Mouse (Mus musculus) kidney, embryonic 14.5 days (tissue): ENCODE data around the gene Rps4x. TPM values are rescaled to one million over a fixed set of nuclear protein-coding genes. Genes with fewer than 3 reads are reported as not detected.
A peak's percentile ranks its signal among the peaks of the same experiment; 100 is the strongest.

Experiments used
- ATAC-seq: fragments of 200-750 bp; cut with Nextera tagmentation; 2 replicates; pipeline ENCODE4 v1.8.0; 2017; ENCODE audit warnings: moderate number of reproducible peaks, mild to moderate bottlenecking, moderate TSS enrichment, moderate library complexity; ENCODE audit not compliant: low FRiP score, low TSS enrichment
- H3K27ac ChIP-seq: fragments of 300-500 bp; sonication (generic); 2 replicates; pipeline ENCODE4 v1.5.1; 2014; ENCODE audit warnings: low read depth, mild to moderate bottlenecking, low read length, moderate library complexity, mixed read lengths
- H3K27me3 ChIP-seq: fragments of 300-500 bp; sonication (generic); 2 replicates; pipeline ENCODE4 v1.6.1; 2014; ENCODE audit warnings: mild to moderate bottlenecking, low read length; ENCODE audit not compliant: control insufficient read depth, insufficient read depth
- H3K36me3 ChIP-seq: fragments of 300-500 bp; sonication (generic); 2 replicates; pipeline ENCODE4 v1.6.1; 2014; ENCODE audit warnings: low read length, mixed read lengths; ENCODE audit not compliant: control insufficient read depth, insufficient read depth
- H3K4me1 ChIP-seq: fragments of 300-500 bp; sonication (generic); 2 replicates; pipeline ENCODE4 v1.6.1; 2014; ENCODE audit warnings: low read length, mixed read lengths; ENCODE audit not compliant: control insufficient read depth, insufficient read depth
- H3K4me2 ChIP-seq: fragments of 300-500 bp; sonication (generic); replicated peaks from 2 replicates; pipeline ENCODE4 v1.6.1; 2014; ENCODE audit warnings: low read depth, mild to moderate bottlenecking, low read length
- H3K4me3 ChIP-seq: fragments of 300-500 bp; sonication (generic); 2 replicates; pipeline ENCODE4 v1.5.1; 2014; ENCODE audit warnings: mild to moderate bottlenecking, low read length
- H3K9ac ChIP-seq: fragments of 300-500 bp; sonication (generic); 2 replicates; pipeline ENCODE4 v1.6.1; 2014; ENCODE audit warnings: low read depth, mild to moderate bottlenecking, low read length, moderate library complexity
- H3K9me3 ChIP-seq: fragments of 300-500 bp; sonication (generic); 2 replicates; pipeline ENCODE4 v1.6.1; 2016; ENCODE audit warnings: low read length; ENCODE audit not compliant: control insufficient read depth
- WGBS: fragments of 180-500 bp; shearing (Covaris S2); extraction: QIAGEN DNeasy Blood & Tissue Kit; methylation state at CpG from one replicate; pipeline ENCODE4 v1.1.7; 2014; 5-methylcytosine and 5-hydroxymethylcytosine counted together
- polyA plus RNA-seq: library from polyadenylated mRNA; unstranded; fragments of >200 nt; fragmentation: Nextera tagmentation; extraction: Ambion mirVana; gene quantifications from 2 replicates; pipeline ENCODE4 v1.2.1, GENCODE M21; 2014

Rps4x gene
- polyA plus RNA-seq, 1 experiment from 2014 or later, result 993 TPM

DNA sequence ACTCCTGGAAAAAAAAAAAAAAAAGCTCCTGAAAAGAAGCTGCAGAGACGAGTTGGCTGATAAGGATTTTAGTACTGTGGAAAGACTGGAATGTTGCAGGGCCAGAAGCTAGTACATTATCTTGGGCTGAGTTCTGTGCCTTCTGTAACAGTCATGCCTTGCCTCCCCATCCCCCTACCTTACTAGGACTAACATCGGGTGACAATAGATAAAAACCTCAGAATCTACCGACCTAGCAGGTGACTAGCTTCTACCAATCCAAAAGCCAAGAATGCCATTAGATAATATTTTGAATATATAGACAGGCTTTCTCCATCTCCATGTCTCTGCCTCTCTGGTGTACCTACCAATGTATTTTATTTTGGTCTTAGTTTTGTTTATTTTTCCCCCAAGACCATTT, 18.3 kb downstream of the Rps4x start:
- Histone ChIP-seq H3K27me3 (no peaks in the 10 kb centered on the region), H3K9ac (no peak overlapping the region), H3K9me3 (no peaks in the 10 kb centered on the region), H3K36me3 (no peaks in the 10 kb centered on the region), H3K4me1 (no peaks in the 10 kb centered on the region), H3K27ac (no peak overlapping the region), H3K4me3 (no peak overlapping the region), H3K4me2 (no peak overlapping the region)
- ATAC-seq, result no peak
- WGBS, result 76% methylated on average over 3 of the region's 3 CpGs

DNA sequence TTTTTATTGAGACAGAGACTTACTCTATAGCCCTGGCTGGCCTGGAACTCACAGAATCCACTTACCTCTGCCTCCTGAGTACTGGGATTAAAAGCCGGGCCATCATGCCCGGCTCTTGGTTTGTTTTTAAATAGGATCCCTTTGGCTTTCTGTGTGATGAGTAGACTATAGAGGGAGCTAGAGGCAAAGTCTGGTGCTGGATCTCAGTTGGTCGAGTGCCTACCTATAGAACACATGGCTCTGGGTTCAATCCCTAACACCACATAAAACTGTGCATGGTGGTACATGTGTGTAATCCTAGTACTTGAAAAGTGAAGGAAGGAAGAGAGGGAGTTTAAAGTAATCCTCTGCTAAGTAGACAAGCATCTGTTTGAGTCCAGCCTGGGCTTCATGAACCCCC, 19.1 kb downstream of the Rps4x start:
- no peaks in the 10 kb centered on the region for H3K27me3 ChIP-seq
- H3K4me1 ChIP-seq, result no peaks in the 10 kb centered on the region
- ATAC-seq, result no peak
- H3K4me3 ChIP-seq, result no peak overlapping the region
- WGBS, result 66% methylated on average over 3 of the region's 3 CpGs
- H3K9me3 ChIP-seq, result no peaks in the 10 kb centered on the region
- no peak overlapping the region for H3K27ac ChIP-seq
- H3K4me2 ChIP-seq, result no peak overlapping the region
- H3K36me3 ChIP-seq, result no peaks in the 10 kb centered on the region
- no peak overlapping the region for H3K9ac ChIP-seq

DNA sequence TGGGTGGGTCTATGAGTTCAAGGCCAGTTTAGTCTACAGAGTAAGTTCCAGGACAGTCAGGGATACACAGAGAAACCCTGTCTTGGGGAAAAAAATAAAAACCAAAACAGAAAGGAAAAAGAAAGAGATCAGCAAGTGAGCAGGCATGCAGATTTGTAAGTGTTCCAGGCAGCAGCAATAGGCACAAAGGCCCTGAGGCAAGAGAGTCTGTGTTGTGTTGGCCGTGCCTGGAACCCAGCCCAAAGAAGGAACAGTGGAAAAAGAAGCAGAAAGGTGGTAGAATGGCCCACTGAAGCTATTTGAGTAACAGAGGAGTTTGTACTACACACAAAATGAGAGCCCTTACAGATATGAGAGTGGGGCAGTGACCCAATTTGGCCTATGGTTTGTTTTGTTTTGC, 19.5 kb downstream of the Rps4x start:
- 67% methylated on average over 1 of the region's 1 CpGs for WGBS
- H3K27ac ChIP-seq, result no peak overlapping the region
- H3K36me3 ChIP-seq, result no peaks in the 10 kb centered on the region
- H3K9me3 ChIP-seq, result no peaks in the 10 kb centered on the region
- no peaks in the 10 kb centered on the region for H3K4me1 ChIP-seq
- no peak overlapping the region for H3K9ac ChIP-seq
- H3K27me3 ChIP-seq, result no peaks in the 10 kb centered on the region
- no peak overlapping the region for H3K4me3 ChIP-seq
- H3K4me2 ChIP-seq, result no peak overlapping the region
- ATAC-seq, result no peak

DNA sequence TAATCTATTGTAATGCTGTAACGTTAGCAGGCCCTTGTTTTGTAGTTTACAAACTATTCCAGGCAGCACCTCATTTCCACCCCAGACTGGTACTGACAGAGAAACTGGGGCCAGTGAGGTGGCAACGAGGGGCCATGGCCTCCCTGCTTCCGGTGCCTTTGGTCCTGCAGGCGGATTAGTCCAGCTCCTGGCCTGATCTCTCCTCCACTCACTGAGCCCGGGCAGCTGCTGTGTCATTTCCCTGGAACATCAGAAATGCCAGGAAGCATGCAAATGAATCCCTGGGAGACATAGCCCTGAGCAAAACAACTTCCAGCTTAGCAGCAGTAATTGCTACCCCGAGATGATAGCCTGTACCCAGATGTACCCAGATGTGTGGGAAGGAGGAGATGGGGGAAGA, 22.2 kb downstream of the Rps4x start:
- no peak overlapping the region for H3K9ac ChIP-seq
- H3K4me2 ChIP-seq, result no peak overlapping the region
- H3K27me3 ChIP-seq, result no peaks in the 10 kb centered on the region
- H3K9me3 ChIP-seq, result no peaks in the 10 kb centered on the region
- H3K27ac ChIP-seq, result no peak overlapping the region
- no peak for ATAC-seq
- no peaks in the 10 kb centered on the region for H3K36me3 ChIP-seq
- H3K4me1 ChIP-seq, result no peaks in the 10 kb centered on the region
- WGBS, result 34% methylated on average over 6 of the region's 6 CpGs
- H3K4me3 ChIP-seq, result no peak overlapping the region

DNA sequence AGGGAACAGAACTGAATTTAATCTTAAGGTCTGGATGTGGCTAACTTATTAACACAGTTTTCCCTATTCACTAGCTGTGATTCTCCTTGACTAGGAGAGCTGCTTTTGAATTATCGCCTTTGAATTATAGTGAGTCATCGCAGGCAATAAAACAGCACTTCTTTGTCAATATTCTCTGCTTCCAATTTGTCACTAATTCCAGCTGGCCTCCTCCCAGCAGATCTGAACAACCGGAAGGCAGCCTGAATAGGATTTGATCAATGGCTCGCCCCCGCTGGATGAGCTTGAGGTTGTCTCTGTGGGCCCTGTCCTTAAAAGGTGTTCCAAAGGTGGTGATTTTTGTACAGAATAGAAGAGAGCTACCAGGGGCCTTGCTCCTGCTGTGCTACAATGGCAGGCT, 22.7 kb downstream of the Rps4x start:
- ATAC-seq, result no peak
- H3K36me3 ChIP-seq, result no peaks in the 10 kb centered on the region
- no peak overlapping the region for H3K4me2 ChIP-seq
- H3K27me3 ChIP-seq, result no peaks in the 10 kb centered on the region
- H3K9me3 ChIP-seq, result no peaks in the 10 kb centered on the region
- H3K4me1 ChIP-seq, result no peaks in the 10 kb centered on the region
- no peak overlapping the region for H3K27ac ChIP-seq
- H3K4me3 ChIP-seq, result no peak overlapping the region
- WGBS, result 52% methylated on average over 5 of the region's 5 CpGs
- H3K9ac ChIP-seq, result no peak overlapping the region

DNA sequence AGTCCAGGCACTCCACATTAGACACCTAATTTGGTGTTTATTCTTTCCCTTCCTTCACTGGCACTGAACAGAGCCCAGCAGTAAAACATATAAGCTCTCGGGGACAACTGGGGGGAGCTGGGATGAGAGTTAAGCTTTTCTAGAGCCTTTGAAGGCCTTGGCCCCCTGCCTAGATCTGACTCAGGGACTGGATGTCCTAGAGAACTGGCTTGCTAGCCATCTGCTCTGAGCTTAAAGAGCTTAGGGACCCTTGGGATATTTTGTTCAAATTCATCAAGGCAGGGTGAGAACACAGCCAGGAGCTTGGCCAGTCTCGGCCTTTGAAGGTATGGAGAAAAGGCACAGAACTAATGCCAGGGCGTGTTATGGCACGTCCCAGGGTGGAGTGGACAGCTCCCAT, 25.7 kb downstream of the Rps4x start:
- no peaks in the 10 kb centered on the region for H3K9me3 ChIP-seq
- H3K4me1 ChIP-seq, result no peaks in the 10 kb centered on the region
- no peak overlapping the region for H3K4me3 ChIP-seq
- WGBS, result 79% methylated on average over 4 of the region's 4 CpGs
- H3K9ac ChIP-seq, result no peak overlapping the region
- ATAC-seq, result no peak
- no peaks in the 10 kb centered on the region for H3K27me3 ChIP-seq
- H3K4me2 ChIP-seq, result no peak overlapping the region
- H3K36me3 ChIP-seq, result no peaks in the 10 kb centered on the region
- no peak overlapping the region for H3K27ac ChIP-seq

DNA sequence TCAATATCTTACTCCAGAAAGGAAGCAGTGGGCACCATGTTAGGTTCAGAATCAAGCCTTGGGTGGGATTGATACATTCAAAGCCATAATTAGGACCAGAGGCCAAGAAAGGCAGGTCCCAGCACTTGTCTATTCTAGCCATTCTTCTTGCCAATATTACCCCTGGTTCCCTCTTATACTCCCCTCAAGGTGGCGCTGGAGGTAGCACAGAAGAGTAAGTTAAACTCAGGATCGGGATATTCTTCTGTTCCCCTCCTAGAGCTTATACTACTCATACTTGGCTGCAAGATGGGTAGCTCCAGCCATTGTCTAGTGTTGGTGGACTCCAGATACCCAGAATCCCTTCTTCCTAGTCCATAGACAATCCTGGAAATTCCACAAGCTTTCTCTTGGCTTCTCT, 26.1 kb downstream of the Rps4x start:
- ATAC-seq, result no peak
- Histone ChIP-seq H3K4me3 (no peak overlapping the region), H3K36me3 (no peaks in the 10 kb centered on the region), H3K9me3 (no peaks in the 10 kb centered on the region), H3K9ac (no peak overlapping the region), H3K4me1 (no peaks in the 10 kb centered on the region), H3K4me2 (no peak overlapping the region), H3K27me3 (no peaks in the 10 kb centered on the region), H3K27ac (no peak overlapping the region)
- WGBS, result 40% methylated on average over 2 of the region's 2 CpGs

DNA sequence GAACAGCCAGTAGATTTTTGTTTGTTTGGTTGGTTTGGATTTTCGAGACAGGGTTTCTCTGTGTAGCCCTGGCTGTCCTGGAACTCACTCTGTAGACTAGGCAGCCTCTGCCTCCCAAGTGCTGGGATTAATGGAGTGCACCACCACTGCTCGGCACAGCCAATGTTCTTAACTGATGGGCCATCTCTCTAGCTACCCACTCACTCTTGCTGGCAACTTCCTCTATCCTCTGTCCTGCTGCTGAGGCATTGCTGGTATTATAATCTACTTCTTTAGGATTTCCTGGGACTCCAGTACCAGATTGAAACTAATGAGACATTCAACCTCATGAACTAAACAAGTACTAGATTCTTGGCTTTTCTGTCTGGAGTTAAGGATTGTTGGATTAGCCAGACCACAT, 28.7 kb downstream of the Rps4x start:
- Histone ChIP-seq H3K9ac (no peak overlapping the region), H3K27me3 (no peaks in the 10 kb centered on the region), H3K9me3 (no peaks in the 10 kb centered on the region), H3K36me3 (no peaks in the 10 kb centered on the region), H3K4me1 (no peaks in the 10 kb centered on the region), H3K4me3 (no peak overlapping the region), H3K27ac (no peak overlapping the region), H3K4me2 (no peak overlapping the region)
- 81% methylated on average over 2 of the region's 2 CpGs for WGBS
- ATAC-seq, result no peak

DNA sequence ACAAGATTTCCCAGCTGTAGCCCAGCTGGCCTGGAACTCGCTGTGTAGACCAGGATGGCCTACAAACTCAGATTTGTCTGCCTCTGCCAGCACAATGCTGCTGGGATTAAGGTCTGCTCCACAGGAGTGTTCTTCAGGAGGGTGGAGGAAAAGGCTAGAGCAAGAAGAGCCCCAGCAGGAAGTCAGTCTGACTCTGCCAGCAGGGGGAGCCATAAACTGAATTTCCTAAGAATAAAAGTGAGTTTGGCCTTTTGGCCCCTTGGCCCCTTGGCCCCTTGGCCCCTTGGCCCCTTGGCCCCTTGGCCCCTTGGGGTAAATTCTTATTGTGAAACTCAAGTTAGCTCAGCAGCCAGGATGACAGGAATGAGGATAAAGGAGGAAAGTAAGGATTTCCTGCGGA, 29.4 kb downstream of the Rps4x start:
- H3K27ac ChIP-seq, result no peak overlapping the region
- ATAC-seq, result no peak
- 66% methylated on average over 2 of the region's 2 CpGs for WGBS
- no peak overlapping the region for H3K4me3 ChIP-seq
- no peaks in the 10 kb centered on the region for H3K27me3 ChIP-seq
- no peaks in the 10 kb centered on the region for H3K4me1 ChIP-seq
- no peak overlapping the region for H3K4me2 ChIP-seq
- H3K9ac ChIP-seq, result no peak overlapping the region
- H3K9me3 ChIP-seq, result no peaks in the 10 kb centered on the region
- H3K36me3 ChIP-seq, result no peaks in the 10 kb centered on the region

DNA sequence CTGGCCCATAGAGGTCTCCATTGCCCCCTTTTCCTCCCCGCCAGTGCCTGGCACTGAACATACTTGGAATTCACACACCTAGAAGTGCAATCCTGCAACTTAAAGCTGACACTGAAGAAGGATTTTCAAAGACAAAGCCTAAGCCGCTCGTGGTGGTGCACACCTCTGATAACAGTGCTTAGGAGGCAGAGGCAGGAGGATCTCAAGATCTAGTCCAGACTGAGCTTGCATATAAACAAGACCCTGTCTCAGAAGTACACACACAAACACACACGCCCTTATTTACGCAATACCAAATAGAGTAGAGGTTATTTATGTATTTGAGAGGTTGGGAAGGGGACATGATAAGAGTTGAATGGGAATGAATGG, 31.8 kb downstream of the Rps4x start:
- no peaks in the 10 kb centered on the region for H3K27me3 ChIP-seq
- H3K4me1 ChIP-seq, result no peaks in the 10 kb centered on the region
- ATAC-seq, result peak; percentile 17
- peak overlapping the region; percentile 44; the same call in 1 of the 2 replicates for H3K9ac ChIP-seq
- no peaks in the 10 kb centered on the region for H3K9me3 ChIP-seq
- peak overlapping the region; percentile 29; the same call in 1 of the 2 replicates for H3K4me2 ChIP-seq
- H3K4me3 ChIP-seq, result peak overlapping the region; percentile 38
- H3K36me3 ChIP-seq, result no peaks in the 10 kb centered on the region
- 54% methylated on average over 5 of the region's 5 CpGs for WGBS
- H3K27ac ChIP-seq, result no peak overlapping the region
